Mouse (Mus musculus): ENCODE measurements around the gene Map4k1.
"Not testable (repeated sequence)": the region's sequence is repeated elsewhere in the genome, so short reads cannot be mapped to it uniquely, and the experiment has no call there.

DNA sequence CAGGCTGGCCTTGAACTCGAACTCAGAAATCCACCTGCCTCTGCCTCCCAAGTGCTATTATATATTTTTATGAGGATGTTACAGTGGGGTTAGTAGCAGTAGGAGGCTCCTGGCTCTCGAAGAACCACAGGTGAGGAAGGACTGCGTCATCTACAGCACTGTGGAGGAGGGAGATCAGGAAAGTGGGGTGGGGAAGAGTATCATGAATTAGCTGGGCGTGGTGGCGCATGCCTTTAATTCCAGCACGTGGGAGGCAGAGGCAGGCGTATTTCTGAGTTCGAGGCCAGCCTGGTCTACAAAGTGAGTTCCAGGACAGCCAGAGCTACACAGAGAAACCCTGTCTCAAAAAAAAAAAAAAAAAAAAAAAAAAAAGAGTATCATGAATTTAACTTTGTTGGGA, 13.7 kb upstream of the Map4k1 start:
- TF ChIP-seq CTCF (conservative IDR thresholded peaks at IDR 0.05; ENCODE audit: insufficient read depth, insufficient read length, low read depth, low read length); POLR2A (IDR thresholded peaks at IDR 0.05; ENCODE audit: low read depth, low read length): not testable (repeated sequence)

Measured in kidney, adult 2 months (tissue).